Mouse (Mus musculus) liver, embryonic 14.5 days (tissue): ENCODE data around the gene Cadm4.

ENCODE experiments used
- CTCF ChIP-seq: IDR thresholded peaks from 2 replicates; pipeline ENCODE4 v1.5.1; 2016; ENCODE audit warnings: antibody characterized with exemption, low read depth, control low read depth
- EP300 ChIP-seq: IDR thresholded peaks from 2 replicates; pipeline ENCODE4 v1.6.1; 2016; ENCODE audit warnings: antibody characterized with exemption, low read depth

GRCm38 (mm10) chr7:24445266-24445926 is 36.4 kb upstream of the Cadm4 start:
- TF ChIP-seq CTCF (no peak), EP300 (no peak)
